Mouse (Mus musculus) neutrophil, adult 5-6 weeks (primary cell): ENCODE data around the gene Socs3. TPM values are rescaled to one million over a fixed set of nuclear protein-coding genes. Genes with fewer than 3 reads are reported as not detected.

Experiments
- ATAC-seq: fragments of 151-379, 151-347 bp; 2 replicates; pipeline ENCODE4 v1.8.0; 2017; ENCODE audit warnings: mild to moderate bottlenecking, moderate TSS enrichment; ENCODE audit not compliant: insufficient number of reproducible peaks, poor library complexity, low FRiP score, severe bottlenecking; ENCODE audit errors: extremely low read depth
- total RNA-seq: library from RNA; stranded (forward); fragments of 200-1000 nt; gene quantifications from 2 replicates; pipeline ENCODE4 v1.2.3, GENCODE M21; 2017

The Socs3 gene
- 252 and 268 TPM in 2 replicates for total RNA-seq

DNA sequence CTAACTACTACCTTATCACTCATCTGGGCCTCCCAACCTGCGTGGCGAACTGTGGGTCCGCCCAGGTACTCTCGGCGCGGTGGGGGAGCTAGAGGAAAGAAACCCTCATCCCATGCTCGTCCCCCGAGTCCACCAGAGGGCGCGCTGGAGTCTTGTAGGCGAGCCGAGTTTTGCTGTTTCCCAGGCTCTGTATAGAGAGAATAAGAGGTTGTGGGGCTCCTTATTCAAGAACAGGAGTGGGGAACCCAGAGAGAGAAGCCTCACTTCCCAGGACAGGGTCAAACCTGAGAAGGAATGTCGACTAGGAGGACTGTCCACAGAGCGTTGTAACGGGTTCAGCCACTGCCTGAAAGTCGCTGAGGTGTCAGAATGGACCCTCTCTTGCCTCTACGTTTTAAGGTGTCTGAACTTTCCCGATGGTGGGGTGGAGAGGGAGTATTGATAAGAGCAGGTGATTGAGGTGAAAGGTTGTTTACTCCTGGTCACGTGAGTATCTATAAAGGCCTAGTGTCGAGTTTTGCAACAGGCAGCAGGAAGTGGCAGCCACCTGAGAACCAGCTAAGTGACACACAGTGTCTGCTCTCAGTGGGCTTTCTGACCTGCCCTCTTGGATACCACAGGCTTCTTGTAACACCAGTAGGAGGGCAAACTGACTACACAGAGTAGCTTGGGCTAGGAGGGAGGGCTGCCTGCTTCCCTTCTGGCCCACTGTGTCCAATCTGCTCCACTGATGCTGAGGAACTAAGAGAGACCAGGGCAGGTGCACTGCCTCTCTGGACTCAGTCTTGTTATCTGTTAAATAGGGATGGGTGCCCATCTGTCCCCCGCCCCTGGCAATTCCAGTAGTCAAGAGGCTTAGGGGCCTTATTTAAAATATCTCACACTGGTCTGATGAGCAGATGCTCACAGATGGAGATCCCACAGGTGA is at the start of gene Socs3:
TSS of gene Socs3 (minus strand) at position 103 of the 928 bp plus-strand sequence.
- ATAC-seq, result peak; percentile 64

- ATAC-seq, result no peak
Measured at GRCm38 (mm10) chr11:118018328-118018727, 48.5 kb upstream of the Socs3 start.

DNA sequence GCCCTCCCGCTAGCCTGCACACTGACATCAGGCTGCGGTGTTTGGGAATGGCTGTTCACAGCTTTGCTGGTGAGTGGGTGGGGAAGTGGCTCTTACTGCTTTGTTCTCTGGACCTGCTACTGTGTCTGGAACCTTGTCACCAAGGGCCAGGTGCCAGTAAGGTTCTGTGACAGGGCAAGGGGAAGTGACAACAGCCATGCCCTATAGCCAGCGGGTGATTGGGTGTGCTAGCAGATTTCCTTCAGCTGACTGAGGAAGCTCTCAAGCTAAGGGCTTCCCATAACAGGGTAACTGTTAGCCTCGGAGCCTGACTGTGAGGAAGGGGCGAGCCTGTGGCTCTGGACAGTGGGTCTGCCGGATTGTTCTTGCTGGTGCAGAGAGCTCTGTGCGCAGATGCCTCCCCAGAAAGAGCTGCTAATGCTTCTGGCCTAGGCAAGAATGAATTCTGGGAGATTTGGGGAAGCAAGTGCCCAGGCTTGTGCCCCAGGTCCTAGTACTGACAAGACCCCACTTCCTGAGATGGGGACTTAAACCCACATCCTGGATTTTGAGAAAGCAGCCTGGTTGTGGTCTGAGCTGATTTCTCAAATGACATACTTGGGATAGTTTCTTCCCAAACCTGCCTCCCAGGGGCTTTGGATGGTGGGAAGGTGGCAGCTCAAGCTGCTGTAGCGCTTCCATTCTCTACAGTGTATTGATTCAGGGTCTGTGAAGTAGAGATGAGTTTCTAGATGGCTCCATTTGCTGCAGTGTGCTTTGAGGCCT is 45.7 kb upstream of the Socs3 start:
- peak; percentile 63; the same call in 1 of the 2 replicates for ATAC-seq

GRCm38 (mm10) chr11:118014391-118014995 is 44.6 kb upstream of the Socs3 start:
- peak; percentile 40 for ATAC-seq

GRCm38 (mm10) chr11:118013339-118013738 is 43.5 kb upstream of the Socs3 start:
- ATAC-seq, result no peak

GRCm38 (mm10) chr11:118012595-118012994 is 42.7 kb upstream of the Socs3 start:
- ATAC-seq, result no peak

DNA sequence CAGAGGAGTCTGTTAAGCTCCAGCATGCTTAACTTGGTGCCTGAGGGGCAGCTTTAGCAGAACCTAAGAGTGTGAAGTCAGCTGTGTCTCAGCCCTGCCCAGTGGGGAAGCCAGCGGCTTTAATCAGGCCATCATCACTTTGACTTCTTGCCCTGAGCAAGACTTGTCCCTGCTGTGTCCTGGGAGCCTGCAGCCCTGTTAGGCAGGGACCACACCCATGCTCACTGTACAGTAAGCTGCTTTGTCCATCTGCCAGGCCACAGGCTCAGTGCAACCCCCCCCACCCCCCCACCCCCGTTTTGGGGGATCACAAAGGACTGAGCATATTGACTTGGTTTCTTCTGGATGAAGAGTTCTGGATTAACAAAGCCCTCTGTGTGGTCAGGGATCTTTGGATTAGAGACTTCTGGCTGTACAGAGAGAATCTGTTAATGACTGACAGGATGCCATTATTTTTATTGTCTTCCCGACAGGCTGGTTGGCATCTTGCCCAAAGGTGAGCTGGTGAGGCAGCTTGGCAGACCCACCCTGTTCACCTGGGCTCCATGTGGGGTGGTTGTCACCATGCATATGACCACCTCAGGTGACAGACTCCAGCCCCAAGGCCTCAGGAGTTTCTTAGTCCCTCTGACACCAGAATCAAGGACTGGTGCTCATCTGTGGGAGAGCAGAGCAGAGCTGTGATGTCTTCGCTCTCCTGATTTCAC is 40.2 kb upstream of the Socs3 start:
- no peak for ATAC-seq

DNA sequence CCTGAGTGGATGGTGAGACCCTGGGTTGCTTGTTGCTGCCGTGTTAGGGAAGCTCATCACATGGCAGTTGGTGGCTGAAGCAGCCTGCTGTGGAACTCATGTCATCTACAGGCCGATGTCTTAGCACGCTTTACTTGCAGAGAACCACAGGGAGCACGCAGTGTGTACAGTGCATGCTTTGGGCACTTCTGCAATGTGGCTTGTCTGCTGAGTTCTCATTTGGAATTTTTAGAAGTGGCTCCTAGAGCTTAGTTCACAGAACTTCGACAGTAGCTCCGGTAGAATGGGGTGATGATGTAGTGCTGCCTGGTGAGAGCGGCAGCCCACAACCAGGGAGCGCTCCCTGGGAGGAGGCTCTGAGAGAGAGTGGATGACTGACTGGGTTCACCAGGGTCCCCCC is 39.0 kb upstream of the Socs3 start:
- ATAC-seq, result no peak

- ATAC-seq, result no peak
Measured at GRCm38 (mm10) chr11:118008144-118008805, 38.4 kb upstream of the Socs3 start.

GRCm38 (mm10) chr11:118007460-118008143 is 37.8 kb upstream of the Socs3 start:
- no peak for ATAC-seq

GRCm38 (mm10) chr11:118004217-118004616 is 34.4 kb upstream of the Socs3 start:
- no peak for ATAC-seq

DNA sequence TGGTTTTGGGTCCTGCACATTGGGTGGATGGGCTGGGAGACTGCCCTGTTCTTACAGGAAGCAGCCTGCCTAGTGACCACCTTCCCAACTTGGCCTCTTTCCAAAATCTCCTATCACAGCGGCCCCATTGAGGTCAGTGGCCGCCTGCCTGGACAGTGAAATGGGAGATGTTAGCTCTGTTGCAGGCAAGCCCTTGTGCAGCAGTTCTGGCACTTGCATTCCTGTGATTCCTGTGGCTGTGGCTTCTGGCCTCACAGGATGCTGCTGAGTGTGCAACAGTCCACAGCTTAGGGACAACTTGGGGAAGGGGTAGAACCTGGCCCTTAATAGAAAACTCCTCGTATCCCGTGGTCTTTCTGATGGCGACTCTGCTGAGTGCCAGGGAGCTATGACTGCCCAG is 33.9 kb upstream of the Socs3 start:
- ATAC-seq, result no peak

- no peak for ATAC-seq
Measured at GRCm38 (mm10) chr11:118003176-118003575, 33.3 kb upstream of the Socs3 start.

- ATAC-seq, result no peak
Measured at GRCm38 (mm10) chr11:118000565-118001215, 30.8 kb upstream of the Socs3 start.

DNA sequence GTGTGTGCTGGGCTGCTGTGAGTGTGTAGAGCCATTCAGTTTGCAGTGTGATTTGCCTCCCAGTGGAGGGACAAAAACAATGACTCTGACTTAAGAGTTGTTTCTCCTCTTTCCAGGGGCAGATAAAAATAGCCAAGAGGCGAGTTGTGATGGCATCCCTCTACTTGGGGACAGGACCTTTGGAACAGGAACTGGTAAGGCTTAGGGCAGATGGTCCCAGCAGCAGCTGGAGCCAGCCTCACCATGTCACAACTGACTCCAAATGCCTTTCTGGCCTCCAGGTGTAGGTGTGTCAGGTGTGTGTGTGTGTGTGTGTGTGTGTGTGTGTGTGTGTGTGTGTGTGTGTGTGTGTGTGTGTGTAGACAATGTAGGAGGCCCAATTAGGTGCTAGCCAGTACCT is 30.2 kb upstream of the Socs3 start:
- no peak for ATAC-seq

- ATAC-seq, result no peak
Measured at GRCm38 (mm10) chr11:117999260-117999934, 29.6 kb upstream of the Socs3 start.

DNA sequence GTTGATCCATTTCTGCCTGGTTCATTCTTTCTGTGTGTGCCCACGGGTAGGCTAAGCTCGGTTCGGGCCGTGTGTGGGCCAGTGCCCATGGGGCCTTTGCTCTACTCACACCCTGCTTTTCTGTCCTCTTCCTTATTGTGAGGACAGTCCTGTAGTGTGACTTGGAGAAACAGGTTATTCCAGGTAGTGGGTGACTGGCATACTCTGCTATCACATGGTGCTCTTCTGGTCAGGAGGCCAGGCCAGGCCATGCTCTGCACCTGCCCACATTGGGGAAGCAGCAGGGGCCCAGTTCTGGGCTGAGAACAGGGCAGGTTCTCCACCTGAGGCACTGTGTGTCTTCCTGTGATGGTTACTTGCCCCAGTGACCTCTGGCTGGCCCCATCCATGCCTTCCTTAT is 28.5 kb upstream of the Socs3 start:
- ATAC-seq, result no peak
